Comparison of ENCODE assay signal across 15 mouse cellular contexts in the genomic region with DNA sequence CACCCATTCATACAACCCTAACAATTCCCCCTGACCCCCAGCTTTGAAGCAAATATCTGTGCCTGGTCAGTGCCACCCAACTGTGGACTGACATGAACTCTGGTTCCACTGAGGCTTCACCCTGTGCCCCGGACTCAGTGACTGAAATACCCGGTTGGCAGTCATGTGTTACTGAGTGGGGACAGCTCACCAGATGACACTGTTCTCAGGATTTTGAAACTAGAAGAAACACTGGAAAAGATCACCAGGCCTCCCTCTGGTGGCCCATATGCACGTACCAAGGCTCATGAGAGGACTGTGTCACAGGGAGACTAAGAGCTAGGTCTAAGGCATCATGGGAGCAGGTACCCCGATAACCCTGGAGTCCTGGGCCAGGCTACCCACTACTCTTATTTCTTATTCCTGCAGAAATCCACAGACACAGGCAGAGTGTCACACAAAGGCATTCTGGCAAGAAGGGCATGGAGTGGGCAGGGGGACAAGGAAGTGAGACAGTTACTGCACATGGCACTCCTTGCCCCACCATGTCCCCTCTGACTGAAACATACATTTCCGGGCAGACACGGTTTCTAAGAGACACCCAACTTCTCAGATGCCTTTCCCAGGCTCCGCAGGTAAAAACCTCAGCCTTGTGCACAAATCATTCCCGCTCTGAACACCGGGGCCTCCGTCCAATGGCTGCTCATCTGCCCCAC. TPM values are rescaled to one million over a fixed set of nuclear protein-coding genes. Genes with fewer than 3 reads are reported as not detected.
DNase-seq lines count a peak whose midpoint lies in the region; ATAC-seq lines count a peak whose summit lies in the region.
"Had no signal": no experiment of that assay in that cellular context is flagged by ENCODE, and none has a peak within 500 bp of the region (broad histone marks: within the 10 kb centered on the region; RNA-seq: fewer than 3 reads in every experiment).

No protein-coding gene starts in this region.

- no peaks in the 10 kb centered on the region for H3K9me3 ChIP-seq in heart, embryonic 13.5 days
- no peaks in the 10 kb centered on the region for H3K9me3 ChIP-seq in megakaryocyte, embryonic 14.5 days
- H3K9me3 ChIP-seq in intestine, embryonic 16.5 days (ENCODE audit: control insufficient read depth, low read length) = no peaks in the 10 kb centered on the region
- H3K9me3 ChIP-seq: hindbrain, embryonic 10.5 days; midbrain, embryonic 15.5 days had no signal

- 0 out of 2 replicates have a peak, but pooled peaks cover 3% of the 10 kb centered on the region for H3K36me3 ChIP-seq in heart, embryonic 13.5 days
- H3K36me3 ChIP-seq in megakaryocyte, embryonic 14.5 days (replicated peaks; ENCODE audit: low read length) = peaks cover 68% of the 10 kb centered on the region
- H3K36me3 ChIP-seq in intestine, embryonic 16.5 days (ENCODE audit: control insufficient read depth, insufficient read depth, low read length) = no peaks in the 10 kb centered on the region
- H3K36me3 ChIP-seq: hindbrain, embryonic 10.5 days; midbrain, embryonic 15.5 days had no signal

- H3K4me3 ChIP-seq in heart, embryonic 13.5 days = no peak overlapping the region
- H3K4me3 ChIP-seq in megakaryocyte, embryonic 14.5 days (replicated peaks) = peak overlapping the region; percentile 79
- no peak overlapping the region for H3K4me3 ChIP-seq in intestine, embryonic 16.5 days (ENCODE audit: low read length)
- H3K4me3 ChIP-seq: hindbrain, embryonic 10.5 days; left cerebral cortex, adult 2 months; midbrain, embryonic 15.5 days had no signal

- intact Hi-C loops in heart, postnatal 25 days (cut with DNase I) = no loop called here

- H3K27me3 ChIP-seq in heart, embryonic 13.5 days (replicated peaks) = no peaks in the 10 kb centered on the region
- no peaks in the 10 kb centered on the region for H3K27me3 ChIP-seq in megakaryocyte, embryonic 14.5 days (replicated peaks)
- H3K27me3 ChIP-seq in intestine, embryonic 16.5 days (replicated peaks; ENCODE audit: control insufficient read depth, insufficient read depth, low read length) = no peaks in the 10 kb centered on the region
- H3K27me3 ChIP-seq: midbrain, embryonic 15.5 days had no signal

- H3K4me1 ChIP-seq in heart, embryonic 13.5 days = peaks cover 69% of the 10 kb centered on the region
- peaks cover 95% of the 10 kb centered on the region for H3K4me1 ChIP-seq in megakaryocyte, embryonic 14.5 days
- H3K4me1 ChIP-seq in intestine, embryonic 16.5 days (ENCODE audit: control insufficient read depth, insufficient read depth, low read length) = peaks cover 18% of the 10 kb centered on the region

- WGBS in heart, embryonic 13.5 days = 84% methylated on average over 10 of the region's 10 CpGs
- WGBS in intestine, embryonic 16.5 days = 68% methylated on average over 10 of the region's 10 CpGs

- no peak for DNase-seq in heart, postnatal 25 days (ENCODE audit: low spot score)
- no peak for DNase-seq in frontal cortex, postnatal 36 days (ENCODE audit: low spot score in 2 of 2)
- DNase-seq in yolk sac, embryonic 10.5 days (ENCODE audit: low spot score) = no peak
- DNase-seq: cerebellum, adult 8-10 months; kidney, adult 18-20 months; lung, postnatal 14 days; right cerebral cortex, postnatal 4 days had no signal

- no peak for ATAC-seq in heart, embryonic 13.5 days (ENCODE audit: extremely low read depth, insufficient number of reproducible peaks, low FRiP score, low TSS enrichment)
- ATAC-seq in megakaryocyte, adult 5-6 weeks (ENCODE audit: poor library complexity, severe bottlenecking) = no peak
- ATAC-seq in intestine, embryonic 16.5 days = peak; percentile 61
- ATAC-seq: CD4-positive, CD25-positive, alpha-beta regulatory T cell, adult 4 months; midbrain, embryonic 15.5 days had no signal

- no peak overlapping the region for H3K27ac ChIP-seq in heart, embryonic 13.5 days (replicated peaks)
- H3K27ac ChIP-seq in intestine, embryonic 16.5 days (ENCODE audit: low read length) = peak overlapping the region; percentile 86
- H3K27ac ChIP-seq: hindbrain, embryonic 10.5 days; left cerebral cortex, adult 2 months; midbrain, embryonic 15.5 days had no signal

- H3K9ac ChIP-seq in heart, embryonic 13.5 days = peak overlapping the region; percentile 54; the same call in 1 of the 2 replicates
- 0 out of 2 replicates have a peak overlapping the region, but pooled peaks have one; percentile 3 for H3K9ac ChIP-seq in intestine, embryonic 16.5 days (ENCODE audit: low read depth, low read length)
- H3K9ac ChIP-seq: midbrain, embryonic 15.5 days had no signal

- H3K4me2 ChIP-seq in heart, embryonic 13.5 days = no peak overlapping the region
- peak overlapping the region; percentile 44 for H3K4me2 ChIP-seq in intestine, embryonic 16.5 days (ENCODE audit: low read depth, low read length)
- H3K4me2 ChIP-seq: midbrain, embryonic 15.5 days had no signal

RNA-seq across cellular contexts. Expression of gene Ksr1, which starts 34.2 kb away (rescaled TPM):
- polyA plus RNA-seq in heart, embryonic 13.5 days (2015; fragmentation: Nextera tagmentation; extraction: Ambion mirVana) = 2.2 and 2.4 TPM in 2 replicates
- 1 to 10 TPM; 7.3 TPM for total RNA-seq in heart, postnatal 25 days (2021)
- 46.5 and 208 TPM in 2 replicates for polyA plus RNA-seq in megakaryocyte, embryonic 14.5 days (2012; ENCODE audit: insufficient read depth, low replicate concordance)
- 6.4 and 6.8 TPM in 2 replicates for total RNA-seq in megakaryocyte, adult 5-6 weeks (2015)
- total RNA-seq in megakaryocyte, adult 5-6 weeks (2017) = 5.2 and 10.8 TPM in 2 replicates
- polyA plus RNA-seq in intestine, embryonic 16.5 days (2015; fragmentation: Nextera tagmentation; extraction: Ambion mirVana) = 4.1 and 4.6 TPM in 2 replicates
